Mouse (Mus musculus) heart, postnatal 4 days (tissue): Measurements from ENCODE around the gene Add3. TPM values are rescaled to one million over a fixed set of nuclear protein-coding genes. Genes with fewer than 3 reads are reported as not detected.
A peak's percentile ranks its signal among the peaks of the same experiment; 100 is the strongest.

ENCODE experiments used
- DNase-seq: peaks from one replicate; pipeline ENCODE4 v3.0.0; 2021
- total RNA-seq, 2 experiments: library from RNA; stranded (reverse); gene quantifications; 2 replicates each; pipeline ENCODE4 v1.2.3; 2021

Add3 gene
- total RNA-seq, 2 experiments from 2014 or later: 99.0 to 102 TPM

GRCm38 (mm10) chr19:53168576-53168975 is 28.3 kb downstream of the Add3 start:
- DNase-seq: no peak

- no peak for DNase-seq
These were observed 30.4 kb downstream of the Add3 start for GRCm38 (mm10) chr19:53170651-53171050.

- DNase-seq: no peak
These were observed 33.8 kb downstream of the Add3 start for GRCm38 (mm10) chr19:53174034-53174433.

- no peak for DNase-seq
These were observed 35.3 kb downstream of the Add3 start for GRCm38 (mm10) chr19:53175550-53175949.

- no peak for DNase-seq
These were observed 36.3 kb downstream of the Add3 start for GRCm38 (mm10) chr19:53176518-53176917.

GRCm38 (mm10) chr19:53178611-53179528 is 38.6 kb downstream of the Add3 start:
- DNase-seq: no peak

GRCm38 (mm10) chr19:53180168-53180803 is 40.0 kb downstream of the Add3 start:
- no peak for DNase-seq

- peak; percentile 74 for DNase-seq
These were observed 41.0 kb downstream of the Add3 start for GRCm38 (mm10) chr19:53181003-53181861.

- no peak for DNase-seq
These were observed 43.4 kb downstream of the Add3 start for GRCm38 (mm10) chr19:53183620-53184019.

- DNase-seq: no peak
These were observed 44.0 kb downstream of the Add3 start for GRCm38 (mm10) chr19:53184216-53184615.

GRCm38 (mm10) chr19:53184911-53185310 is 44.7 kb downstream of the Add3 start:
- no peak for DNase-seq

GRCm38 (mm10) chr19:53185486-53186134 is 45.4 kb downstream of the Add3 start:
- no peak for DNase-seq

- no peak for DNase-seq
These were observed 46.2 kb downstream of the Add3 start for GRCm38 (mm10) chr19:53186456-53186855.

- no peak for DNase-seq
These were observed 47.3 kb downstream of the Add3 start for GRCm38 (mm10) chr19:53187533-53187932.

GRCm38 (mm10) chr19:53188186-53188585 is 47.9 kb downstream of the Add3 start:
- DNase-seq: no peak

- DNase-seq: no peak
These were observed 48.5 kb downstream of the Add3 start for GRCm38 (mm10) chr19:53188724-53189220.

GRCm38 (mm10) chr19:53189736-53190135 is 49.5 kb downstream of the Add3 start:
- DNase-seq: peak; percentile 61

GRCm38 (mm10) chr19:53190232-53190631 is 50.0 kb downstream of the Add3 start:
- no peak for DNase-seq

- no peak for DNase-seq
These were observed 51.7 kb downstream of the Add3 start for GRCm38 (mm10) chr19:53191867-53192487.

GRCm38 (mm10) chr19:53193190-53193589 is 52.9 kb downstream of the Add3 start:
- DNase-seq: no peak

- no peak for DNase-seq
These were observed 53.8 kb downstream of the Add3 start for GRCm38 (mm10) chr19:53193964-53194582.
